Mouse (Mus musculus) spleen, postnatal 4 days (tissue): ENCODE results near the gene Ltf.
A peak's percentile ranks its signal among the peaks of the same experiment; 100 is the strongest.

Source experiments
- DNase-seq, 2 experiments: peaks; one replicate each; pipeline ENCODE4 v3.0.0; 2022; ENCODE audit warnings: low spot score in 2 of 2

Ltf gene

GRCm38 (mm10) chr9:111039966-111040365 is 20.9 kb downstream of the Ltf start:
- no peak for DNase-seq

DNA sequence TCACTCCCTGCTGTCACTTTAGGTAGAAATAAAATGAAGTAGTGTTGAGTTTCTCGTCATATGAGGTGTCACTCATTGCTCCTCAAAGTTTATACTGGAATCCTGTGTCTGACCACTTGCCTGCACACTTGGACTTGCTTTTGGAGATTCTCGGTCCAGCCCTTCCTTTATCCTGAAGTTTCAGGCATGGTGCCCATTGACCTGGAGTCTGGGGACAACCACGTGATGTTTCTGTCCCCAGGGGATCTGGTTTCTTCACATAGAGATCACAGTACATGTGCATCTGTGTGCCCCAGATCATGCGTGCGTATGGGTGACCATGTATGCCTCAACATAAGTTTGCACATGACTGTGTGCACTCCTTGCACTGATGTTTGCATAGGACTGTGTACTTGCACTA is 23.2 kb downstream of the Ltf start:
- no peak for DNase-seq

- DNase-seq: no peak
Observed at GRCm38 (mm10) chr9:111046222-111046621, 27.2 kb downstream of the Ltf start.

- DNase-seq: no peak
Observed at GRCm38 (mm10) chr9:111047266-111047665, 28.2 kb downstream of the Ltf start.

DNA sequence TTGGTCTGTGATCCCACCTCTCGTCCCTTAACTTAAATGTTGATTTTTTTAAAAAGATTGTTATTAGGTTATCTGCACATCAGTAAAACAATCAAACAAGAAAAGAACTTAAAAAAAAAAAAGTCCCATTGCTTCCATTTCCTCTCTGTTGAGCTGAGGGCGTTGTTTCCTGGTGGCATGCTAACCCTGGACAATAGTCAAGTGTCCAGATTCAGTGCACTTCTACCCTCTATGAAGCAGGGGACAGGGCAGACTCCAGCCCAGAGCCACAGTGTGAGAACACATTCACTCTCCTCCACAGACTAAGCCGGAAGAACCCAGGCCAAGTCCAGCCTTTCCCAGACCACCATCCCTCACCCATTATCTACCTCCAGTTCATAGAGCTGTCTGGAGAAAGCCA is 29.4 kb downstream of the Ltf start:
- no peak for DNase-seq

- DNase-seq: no peak
Observed at GRCm38 (mm10) chr9:111054923-111055322, 35.9 kb downstream of the Ltf start.

DNA sequence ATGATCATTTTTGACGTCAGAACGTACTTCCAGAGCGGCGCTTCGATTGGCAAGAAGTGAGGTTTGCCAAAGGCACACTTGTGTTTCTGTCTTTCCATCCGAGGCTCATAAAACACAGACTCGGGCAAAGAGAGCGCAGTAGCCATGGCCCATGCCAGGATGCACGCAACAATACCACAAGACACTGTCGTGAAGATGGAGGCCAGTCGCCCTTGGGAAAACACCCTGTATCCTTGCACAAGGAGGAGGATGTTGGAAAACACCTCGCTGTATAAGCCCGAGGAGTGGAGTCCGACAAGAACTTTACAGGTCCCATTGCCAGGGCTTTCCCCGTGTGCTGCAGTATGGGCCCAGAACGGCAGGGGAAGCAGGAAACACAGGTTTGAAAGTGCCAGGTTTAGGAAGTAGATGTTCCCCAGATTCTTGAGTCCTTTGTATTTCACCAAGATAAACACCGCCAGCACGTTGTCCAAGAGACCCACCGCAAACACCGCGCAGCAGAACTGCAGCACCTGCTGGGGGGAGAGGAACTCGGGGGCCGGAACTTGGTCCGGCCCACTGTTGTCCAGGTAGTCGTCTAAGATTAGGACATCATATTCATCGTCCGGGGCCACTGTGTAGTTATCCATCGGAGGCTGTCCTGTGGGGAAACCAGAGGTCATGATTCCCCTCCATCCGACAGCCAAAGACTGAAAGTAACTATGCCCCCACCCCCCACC is 36.9 kb downstream of the Ltf start:
- DNase-seq: peak; percentile 16 to 71

- no peak for DNase-seq
Observed at GRCm38 (mm10) chr9:111056519-111056797, 37.4 kb downstream of the Ltf start.

- peak; percentile 81 to 82 for DNase-seq
Observed at GRCm38 (mm10) chr9:111056798-111057543, 37.9 kb downstream of the Ltf start, which contains the start of gene Ccrl2. Ccrl2 (minus strand) TSS chr9:111057519.

- peak; percentile 19 to 73 for DNase-seq
Observed at GRCm38 (mm10) chr9:111057544-111058370, 38.7 kb downstream of the Ltf start.

DNA sequence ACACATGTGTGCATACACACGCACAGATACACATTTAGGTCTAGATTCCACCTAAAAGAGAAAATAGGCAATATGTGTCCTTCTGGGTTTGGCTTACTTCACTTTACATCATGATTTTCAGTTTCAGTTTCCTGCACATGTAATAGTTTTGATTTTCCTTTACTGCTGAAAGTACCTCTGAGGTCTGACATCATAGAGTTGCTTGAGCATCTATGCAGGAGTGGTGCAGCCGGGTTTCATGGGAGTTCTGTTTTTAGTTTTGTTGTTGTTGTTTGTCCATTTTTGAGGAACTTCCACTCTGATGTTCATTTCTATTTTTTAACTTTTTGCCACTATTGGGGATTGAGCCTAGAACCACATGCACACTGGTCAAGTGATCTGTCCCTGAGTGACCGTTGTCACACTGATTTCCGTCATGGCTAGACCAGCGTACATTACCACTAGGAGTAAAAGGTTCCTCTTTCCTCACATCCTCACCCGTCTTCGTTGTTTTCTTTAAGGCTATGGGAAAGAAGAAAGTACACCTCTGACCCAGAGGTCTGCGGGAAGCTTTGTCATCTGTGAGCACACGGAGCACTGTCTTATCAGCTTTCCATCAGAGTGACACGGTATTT is 40.0 kb downstream of the Ltf start:
- DNase-seq: no peak

DNA sequence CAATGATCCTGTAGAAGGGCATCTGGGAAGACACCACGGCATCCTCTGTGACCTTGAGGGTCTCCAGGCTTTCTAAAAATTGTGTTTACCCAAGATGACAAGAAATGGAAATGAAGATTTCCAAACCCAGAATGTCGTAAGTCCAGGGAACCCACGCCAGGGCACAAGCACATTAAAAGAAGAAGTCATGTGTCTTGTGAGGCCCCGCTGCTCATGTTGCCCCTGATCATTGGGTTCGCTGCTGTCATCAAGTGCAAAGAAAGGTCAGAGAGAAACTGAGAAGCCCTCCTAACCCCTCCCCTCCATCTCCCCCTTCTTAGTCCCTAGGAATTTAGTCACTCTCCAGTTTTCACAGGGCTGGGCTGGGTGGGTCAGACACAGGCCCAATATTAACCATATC is 43.8 kb downstream of the Ltf start:
- DNase-seq: no peak

DNA sequence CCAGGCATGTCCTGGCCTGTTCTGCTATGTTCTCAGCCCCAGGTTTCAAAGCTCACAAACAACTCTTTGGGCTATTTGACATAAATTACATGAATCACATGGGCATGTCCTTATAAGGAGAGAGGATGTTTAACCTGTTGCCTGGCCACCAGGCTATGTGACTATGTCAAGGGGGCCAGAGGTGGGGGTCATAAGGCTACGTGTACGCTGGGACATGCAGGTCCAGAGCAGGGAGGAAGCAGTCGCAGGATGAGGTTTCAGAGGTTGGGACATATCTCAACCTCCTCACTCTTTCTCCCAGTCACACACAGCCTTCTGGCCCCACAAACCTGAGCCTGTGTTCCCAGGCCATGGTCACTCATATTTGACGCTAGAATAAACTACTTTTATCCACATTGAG is 48.0 kb downstream of the Ltf start:
- no peak for DNase-seq

DNA sequence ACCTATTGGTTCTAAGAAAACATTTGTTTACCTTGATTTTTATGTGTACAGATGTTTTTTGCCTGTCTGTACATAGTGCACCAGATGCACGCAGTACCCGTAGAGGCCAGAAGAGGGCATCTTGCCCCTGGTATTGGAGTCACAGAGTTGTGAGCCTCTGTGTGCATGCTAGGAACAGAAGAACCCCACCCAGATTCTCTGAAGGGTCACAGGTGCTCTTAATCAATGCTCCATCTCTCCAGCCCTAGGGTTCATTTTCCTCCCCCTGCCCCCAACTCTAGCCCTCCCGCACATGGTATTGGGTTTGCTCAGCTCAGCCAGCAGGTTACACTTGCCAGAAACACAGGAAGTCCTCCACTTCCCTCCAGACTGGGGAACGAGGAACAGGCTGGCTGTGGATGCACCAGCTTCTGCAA is 51.5 kb downstream of the Ltf start:
- peak; percentile 71 to 86 for DNase-seq

GRCm38 (mm10) chr9:111072175-111072574 is 53.1 kb downstream of the Ltf start:
- no peak for DNase-seq

GRCm38 (mm10) chr9:111072971-111073370 is 53.9 kb downstream of the Ltf start:
- DNase-seq: no peak

DNA sequence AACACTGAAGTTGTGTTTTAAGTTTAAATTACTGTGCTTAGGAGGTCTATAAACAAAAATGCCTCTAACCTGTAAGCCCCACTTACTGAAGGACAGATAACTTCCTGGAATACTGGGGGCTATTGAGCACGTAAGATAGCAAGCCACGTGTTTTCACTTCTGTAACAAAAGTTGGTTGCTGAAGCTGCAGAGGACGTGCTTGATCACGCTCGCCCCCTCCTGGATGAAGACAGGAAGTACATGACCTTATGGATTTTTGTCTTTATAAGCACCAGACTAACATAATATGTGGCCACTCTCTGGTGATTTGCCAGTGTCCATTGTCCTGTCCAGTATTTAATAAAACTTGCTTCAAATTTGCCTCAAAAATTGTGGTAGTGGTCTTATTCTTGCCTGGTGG is 58.7 kb downstream of the Ltf start:
- DNase-seq: no peak

DNA sequence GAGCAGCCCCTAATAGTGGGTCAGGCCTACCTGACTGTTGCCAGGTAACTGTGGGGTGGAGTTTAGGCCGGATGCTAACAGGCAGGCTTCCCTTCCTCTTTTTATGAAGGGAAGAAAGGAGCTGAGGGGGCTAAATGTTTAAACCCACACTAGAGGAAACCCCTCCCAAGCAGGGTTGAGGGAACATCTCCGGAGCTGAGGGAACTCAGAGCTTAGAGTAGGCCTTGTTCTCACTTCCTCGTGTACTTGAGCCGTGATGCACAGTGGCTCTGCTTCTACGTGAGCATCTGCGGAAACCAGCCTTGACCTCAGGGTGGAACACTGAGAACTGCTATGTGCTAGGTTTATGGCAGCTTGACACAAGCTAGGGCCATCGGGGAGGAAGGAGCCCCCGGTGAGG is 61.7 kb downstream of the Ltf start:
- no peak for DNase-seq

DNA sequence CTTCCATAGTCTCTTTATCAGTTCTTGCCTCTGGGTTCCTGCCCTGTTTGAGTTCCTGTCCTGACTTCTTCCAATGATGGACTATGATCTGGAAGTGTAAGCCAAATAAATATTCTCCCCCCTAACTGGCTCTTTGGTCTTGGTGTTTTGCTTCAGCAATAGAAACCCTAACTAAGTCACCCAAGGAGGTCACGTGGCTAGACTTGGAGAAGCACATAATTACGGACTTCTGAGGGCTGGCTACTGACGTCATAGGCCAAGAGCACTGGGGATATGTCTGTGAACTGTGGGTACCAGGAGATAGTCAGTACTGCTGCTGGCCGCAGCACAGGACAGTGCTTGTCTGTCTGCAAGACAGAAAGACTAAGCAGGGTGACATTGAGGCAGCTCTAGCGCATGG is 62.7 kb downstream of the Ltf start:
- DNase-seq: no peak

DNA sequence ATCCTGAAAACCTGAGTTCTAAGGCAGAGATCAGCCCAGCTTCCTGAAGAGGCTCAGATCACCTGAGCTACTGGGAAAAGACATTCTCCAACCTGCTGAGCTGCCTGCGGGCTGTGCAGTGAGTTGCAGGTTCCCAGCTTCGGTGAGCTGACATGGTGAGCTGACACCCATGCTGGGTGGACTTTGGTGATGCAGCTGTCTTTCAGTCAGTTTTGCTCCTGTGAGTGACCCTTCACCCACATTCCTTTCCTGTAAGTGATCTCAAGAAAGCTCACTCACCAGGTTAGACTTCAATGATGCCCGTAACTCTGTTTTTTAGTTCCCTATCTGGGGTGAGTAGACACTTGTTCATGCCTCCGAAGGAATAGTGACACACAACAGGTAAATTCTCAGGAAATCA is 66.3 kb downstream of the Ltf start:
- no peak for DNase-seq

GRCm38 (mm10) chr9:111086137-111086536 is 67.1 kb downstream of the Ltf start:
- DNase-seq: no peak

DNA sequence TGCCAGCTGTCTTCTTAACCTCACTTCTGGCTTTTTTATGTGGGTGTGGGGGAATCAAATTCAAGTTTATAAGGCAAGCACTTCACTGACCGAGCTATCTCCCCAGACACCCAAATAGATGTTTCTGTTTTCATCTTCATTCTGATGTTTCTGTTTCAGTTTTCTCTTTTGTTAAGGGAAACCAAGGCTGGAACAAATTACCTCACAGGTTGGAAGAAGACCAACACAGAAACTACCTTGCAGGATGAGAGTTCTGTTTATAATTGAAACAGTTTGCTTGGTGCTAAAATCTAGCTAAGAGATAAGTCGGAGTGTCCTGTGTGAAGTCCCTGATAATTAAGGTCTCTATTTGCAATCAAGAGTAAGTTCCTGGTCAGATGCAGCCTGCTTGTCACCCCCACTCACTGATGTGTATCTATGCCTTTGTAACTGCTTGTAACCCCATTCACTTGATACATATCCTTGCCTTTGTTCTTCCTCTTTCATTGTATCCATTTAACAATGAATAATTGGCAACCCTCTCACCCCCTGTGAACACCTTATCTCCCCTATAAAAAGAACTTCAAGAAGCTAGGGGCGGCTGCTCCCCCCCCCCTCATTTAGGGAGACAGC is 68.0 kb downstream of the Ltf start:
- no peak for DNase-seq
